Mouse (Mus musculus): ENCODE data around the gene Gstm2. TPM values are rescaled to one million over a fixed set of nuclear protein-coding genes. Genes with fewer than 3 reads are reported as not detected.
A peak's percentile ranks its signal among the peaks of the same experiment; 100 is the strongest.
"Not testable (repeated sequence)": the region's sequence is repeated elsewhere in the genome, so short reads cannot be mapped to it uniquely, and the experiment has no call there.

The Gstm2 gene
- total and polyA plus RNA-seq, 3 experiments, result 0.13 to 0.53 TPM; not detected in 1

GRCm38 (mm10) chr3:107964656-107965308, 21.5 kb downstream of the Gstm2 start:
- in situ Hi-C loops (cut with MboI; ENCODE audit: low pct_ligation_motif_present, low pct_unique_long_range_greater_than_20kb, low sequenced_read_pairs) (no loop called here), dilution Hi-C loops (cut with MboI; ENCODE audit: extremely low pct_ligation_motif_present, extremely low pct_unique_long_range_greater_than_20kb, low sequenced_read_pairs) (no loop called here)
- Histone ChIP-seq H3K4me3 (replicated peaks in 1 of 3; ENCODE audit: low read depth in 2 of 3, low read length in 2 of 3, poor library complexity in 1 of 3) (no peak overlapping the region), H3K9ac (ENCODE audit: insufficient read depth, low read depth) (no peak overlapping the region), H3K27me3 (replicated peaks) (peaks cover 3% of the 10 kb centered on the region), H3K27ac (ENCODE audit: insufficient read depth, low read depth) (no peak overlapping the region), H3K36me3 (replicated peaks in 1 of 2; ENCODE audit: control insufficient read depth in 1 of 2, insufficient read depth in 1 of 2, low read length in 1 of 2) (no peaks in the 10 kb centered on the region), H3K79me2 (replicated peaks; ENCODE audit: control insufficient read depth, extremely low read depth, insufficient read depth, poor library complexity, severe bottlenecking) (no peaks in the 10 kb centered on the region), H3K4me2 (ENCODE audit: insufficient read depth, low read depth, poor library complexity, severe bottlenecking) (no peak overlapping the region), H3K4me1 (ENCODE audit: control insufficient read depth in 1 of 2, insufficient read depth in 2 of 2) (peaks cover 4 to 14% of the 10 kb centered on the region in 2 experiments; a peak in 3 of 4 replicates), H3K9me3 (replicated peaks; ENCODE audit: low read length) (no peaks in the 10 kb centered on the region)
- TF ChIP-seq PAX5 (IDR thresholded peaks at IDR 0.05; ENCODE audit: low read length), result no peak
- TF ChIP-seq CTCF (conservative IDR thresholded peaks at IDR 0.05 in 1 of 2, IDR thresholded peaks at IDR 0.05 in 1 of 2; ENCODE audit: low read depth in 2 of 2, low read length in 2 of 2), result no peak
- TF ChIP-seq NRF1 (IDR thresholded peaks at IDR 0.05; ENCODE audit: low read depth, low read length), result no peak
- peak; percentile 39; the same call in 1 of the 2 replicates for TF ChIP-seq ELF1 (IDR thresholded peaks at IDR 0.05; ENCODE audit: low read depth, low read length)
- TF ChIP-seq MAFK (IDR thresholded peaks at IDR 0.05; ENCODE audit: insufficient replicate concordance, low read length), result peak; percentile 69; the same call in 1 of the 2 replicates
- TF ChIP-seq POLR2AphosphoS2 (IDR thresholded peaks at IDR 0.05; ENCODE audit: low read depth, low read length), result no peak
- no peak for TF ChIP-seq EP300 (IDR thresholded peaks at IDR 0.05; ENCODE audit: low read length)
- TF ChIP-seq ZNF384 (IDR thresholded peaks at IDR 0.05; ENCODE audit: low read depth, low read length), result no peak
- peak; percentile 9 for DNase-seq (ENCODE audit: extremely low read depth)

DNA sequence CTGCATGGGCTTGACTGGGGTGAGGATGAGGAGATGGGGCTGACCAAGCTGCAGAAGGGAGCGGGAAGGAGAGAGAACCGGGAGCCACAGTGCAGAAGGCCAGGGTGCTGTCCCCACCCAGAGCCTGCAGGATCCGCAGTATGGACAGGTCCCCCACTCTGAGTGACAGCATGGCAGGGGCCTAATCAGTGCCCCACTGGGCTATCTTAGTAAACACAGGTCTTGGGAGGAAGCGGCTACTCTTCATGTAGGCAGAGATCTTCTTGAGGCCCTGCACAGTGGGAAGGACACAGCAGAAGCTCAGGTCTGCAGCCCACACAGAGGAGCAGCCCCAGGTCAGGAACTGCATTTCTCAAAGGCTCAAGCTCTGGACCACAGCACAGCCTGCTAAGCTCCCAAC, 22.2 kb downstream of the Gstm2 start:
- H3K79me2 ChIP-seq (replicated peaks; ENCODE audit: control insufficient read depth, extremely low read depth, insufficient read depth, poor library complexity, severe bottlenecking), result no peaks in the 10 kb centered on the region
- no peak for DNase-seq (ENCODE audit: extremely low read depth)
- no peak overlapping the region for H3K9ac ChIP-seq (ENCODE audit: insufficient read depth, low read depth)
- peaks cover 4 to 14% of the 10 kb centered on the region in 2 experiments; a peak in 3 of 4 replicates for H3K4me1 ChIP-seq (ENCODE audit: control insufficient read depth in 1 of 2, insufficient read depth in 2 of 2)
- H3K9me3 ChIP-seq (replicated peaks; ENCODE audit: low read length), result no peaks in the 10 kb centered on the region
- H3K4me2 ChIP-seq (ENCODE audit: insufficient read depth, low read depth, poor library complexity, severe bottlenecking), result no peak overlapping the region
- TF ChIP-seq MAZ (IDR thresholded peaks at IDR 0.05; ENCODE audit: low read depth, low read length) (no peak), ELF1 (IDR thresholded peaks at IDR 0.05; ENCODE audit: low read depth, low read length) (no peak), NRF1 (IDR thresholded peaks at IDR 0.05; ENCODE audit: low read depth, low read length) (no peak), IRF4 (IDR thresholded peaks at IDR 0.05; ENCODE audit: low read depth, low read length) (no peak)
- in situ Hi-C loops (cut with MboI; ENCODE audit: low pct_ligation_motif_present, low pct_unique_long_range_greater_than_20kb, low sequenced_read_pairs) (no loop called here), dilution Hi-C loops (cut with MboI; ENCODE audit: extremely low pct_ligation_motif_present, extremely low pct_unique_long_range_greater_than_20kb, low sequenced_read_pairs) (no loop called here)
- no peak overlapping the region for H3K27ac ChIP-seq (ENCODE audit: insufficient read depth, low read depth)
- no peaks in the 10 kb centered on the region for H3K36me3 ChIP-seq (replicated peaks in 1 of 2; ENCODE audit: control insufficient read depth in 1 of 2, insufficient read depth in 1 of 2, low read length in 1 of 2)
- no peak overlapping the region for H3K4me3 ChIP-seq (replicated peaks in 1 of 3; ENCODE audit: low read depth in 2 of 3, low read length in 2 of 3, poor library complexity in 1 of 3)
- H3K27me3 ChIP-seq (replicated peaks), result peaks cover 2% of the 10 kb centered on the region

- H3K9ac ChIP-seq (ENCODE audit: insufficient read depth, low read depth); in situ Hi-C loops (cut with MboI; ENCODE audit: low pct_ligation_motif_present, low pct_unique_long_range_greater_than_20kb, low sequenced_read_pairs); H3K4me1 ChIP-seq (ENCODE audit: control insufficient read depth in 1 of 2, insufficient read depth in 2 of 2); H3K79me2 ChIP-seq (replicated peaks; ENCODE audit: control insufficient read depth, extremely low read depth, insufficient read depth, poor library complexity, severe bottlenecking); H3K27ac ChIP-seq (ENCODE audit: insufficient read depth, low read depth); H3K4me2 ChIP-seq (ENCODE audit: insufficient read depth, low read depth, poor library complexity, severe bottlenecking); dilution Hi-C loops (cut with MboI; ENCODE audit: extremely low pct_ligation_motif_present, extremely low pct_unique_long_range_greater_than_20kb, low sequenced_read_pairs); H3K4me3 ChIP-seq (replicated peaks in 1 of 3; ENCODE audit: low read depth in 2 of 3, low read length in 2 of 3, poor library complexity in 1 of 3); H3K9me3 ChIP-seq (replicated peaks; ENCODE audit: low read length); DNase-seq (ENCODE audit: extremely low read depth); H3K36me3 ChIP-seq (replicated peaks in 1 of 2; ENCODE audit: control insufficient read depth in 1 of 2, insufficient read depth in 1 of 2, low read length in 1 of 2); H3K27me3 ChIP-seq (replicated peaks): not testable (repeated sequence)
Measured at GRCm38 (mm10) chr3:107955260-107955659, 31.0 kb downstream of the Gstm2 start.
